Mouse (Mus musculus) heart, embryonic 13.5 days (tissue): ENCODE data around the gene Mfrp. TPM values are rescaled to one million over a fixed set of nuclear protein-coding genes. Genes with fewer than 3 reads are reported as not detected.
A peak's percentile ranks its signal among the peaks of the same experiment; 100 is the strongest.

Experiments used
- ATAC-seq: fragments of 200-750 bp; cut with Nextera tagmentation; 2 replicates; pipeline ENCODE4 v1.8.0; 2017; ENCODE audit warnings: moderate TSS enrichment; ENCODE audit not compliant: insufficient number of reproducible peaks, low FRiP score, low TSS enrichment; ENCODE audit errors: extremely low read depth
- H3K27ac ChIP-seq: fragments of 300-500 bp; sonication (generic); replicated peaks from 2 replicates; pipeline ENCODE4 v1.5.1; 2015; ENCODE audit warnings: moderate library complexity, mild to moderate bottlenecking, inconsistent platforms
- H3K27me3 ChIP-seq: fragments of 300-500 bp; sonication (generic); replicated peaks from 2 replicates; pipeline ENCODE4 v1.6.1; 2015; ENCODE audit warnings: mild to moderate bottlenecking, inconsistent platforms
- H3K36me3 ChIP-seq: fragments of 300-500 bp; sonication (generic); 2 replicates; pipeline ENCODE4 v1.6.1; 2015; ENCODE audit warnings: mild to moderate bottlenecking, inconsistent platforms
- H3K4me1 ChIP-seq: fragments of 300-500 bp; sonication (generic); 2 replicates; pipeline ENCODE4 v1.6.1; 2015; ENCODE audit warnings: inconsistent platforms
- H3K4me2 ChIP-seq: fragments of 300-500 bp; sonication (generic); 2 replicates; pipeline ENCODE4 v1.6.1; 2015; ENCODE audit warnings: inconsistent platforms, mild to moderate bottlenecking, moderate library complexity
- H3K4me3 ChIP-seq: fragments of 300-500 bp; sonication (generic); 2 replicates; pipeline ENCODE4 v1.5.1; 2015; ENCODE audit warnings: moderate library complexity, mild to moderate bottlenecking, inconsistent platforms
- H3K9ac ChIP-seq: fragments of 300-500 bp; sonication (generic); 2 replicates; pipeline ENCODE4 v1.6.1; 2015; ENCODE audit warnings: inconsistent platforms, mild to moderate bottlenecking, moderate library complexity
- H3K9me3 ChIP-seq: fragments of 300-500 bp; sonication (generic); 2 replicates; pipeline ENCODE4 v1.6.1; 2016; ENCODE audit warnings: inconsistent platforms
- WGBS: fragments of 180-500 bp; shearing (Covaris S2); methylation state at CpG from one replicate; pipeline ENCODE4 v1.1.7; 2015; ENCODE audit warnings: mixed read lengths; 5-methylcytosine and 5-hydroxymethylcytosine counted together
- polyA plus RNA-seq: library from polyadenylated mRNA; unstranded; fragments of >200 nt; fragmentation: Nextera tagmentation; extraction: Ambion mirVana; gene quantifications from 2 replicates; pipeline ENCODE4 v1.2.1, GENCODE M21; 2015

Gene Mfrp
- polyA plus RNA-seq, 1 experiment from 2014 or later = not detected

- Histone ChIP-seq H3K36me3 (peaks cover 7% of the 10 kb centered on the region), H3K4me2 (peak overlapping the region; percentile 49), H3K9me3 (no peaks in the 10 kb centered on the region), H3K9ac (peak overlapping the region; percentile 65), H3K4me1 (peaks cover 91% of the 10 kb centered on the region), H3K27me3 (0 out of 2 replicates have a peak, but pooled peaks cover 5% of the 10 kb centered on the region), H3K4me3 (peak overlapping the region; percentile 1; the same call in 1 of the 2 replicates), H3K27ac (peak overlapping the region; percentile 82)
- peak; percentile 71 for ATAC-seq
- WGBS = 23% methylated on average over 16 of the region's 16 CpGs
These were observed 22.4 kb upstream of the Mfrp start for GRCm38 (mm10) chr9:44078955-44079756.

- Histone ChIP-seq H3K27me3 (0 out of 2 replicates have a peak, but pooled peaks cover 5% of the 10 kb centered on the region), H3K4me1 (peaks cover 92% of the 10 kb centered on the region), H3K4me3 (no peak overlapping the region), H3K36me3 (peaks cover 7% of the 10 kb centered on the region), H3K9ac (peak overlapping the region; percentile 65; the same call in 1 of the 2 replicates), H3K27ac (peak overlapping the region; percentile 82), H3K4me2 (no peak overlapping the region), H3K9me3 (no peaks in the 10 kb centered on the region)
- WGBS = 64% methylated on average over 10 of the region's 10 CpGs
- no peak for ATAC-seq
These were observed 21.3 kb upstream of the Mfrp start for GRCm38 (mm10) chr9:44079997-44080780.

GRCm38 (mm10) chr9:44080953-44081352 is 20.6 kb upstream of the Mfrp start:
- Histone ChIP-seq H3K4me3 (no peak overlapping the region), H3K9ac (peak overlapping the region; percentile 3; the same call in 1 of the 2 replicates), H3K9me3 (no peaks in the 10 kb centered on the region), H3K4me2 (no peak overlapping the region), H3K27ac (peak overlapping the region; percentile 82), H3K36me3 (peaks cover 4% of the 10 kb centered on the region), H3K4me1 (peaks cover 91% of the 10 kb centered on the region), H3K27me3 (peaks cover 9% of the 10 kb centered on the region)
- WGBS = 52% methylated on average over 5 of the region's 5 CpGs
- ATAC-seq = no peak

- ATAC-seq = no peak
- Histone ChIP-seq H3K27ac (no peak overlapping the region), H3K9me3 (no peaks in the 10 kb centered on the region), H3K9ac (no peak overlapping the region), H3K4me2 (no peak overlapping the region), H3K27me3 (peaks cover 14% of the 10 kb centered on the region), H3K4me3 (no peak overlapping the region), H3K4me1 (peaks cover 91% of the 10 kb centered on the region), H3K36me3 (peaks cover 2% of the 10 kb centered on the region)
- WGBS = 78% methylated on average over 5 of the region's 5 CpGs
These were observed 19.9 kb upstream of the Mfrp start for GRCm38 (mm10) chr9:44081581-44081980.

DNA sequence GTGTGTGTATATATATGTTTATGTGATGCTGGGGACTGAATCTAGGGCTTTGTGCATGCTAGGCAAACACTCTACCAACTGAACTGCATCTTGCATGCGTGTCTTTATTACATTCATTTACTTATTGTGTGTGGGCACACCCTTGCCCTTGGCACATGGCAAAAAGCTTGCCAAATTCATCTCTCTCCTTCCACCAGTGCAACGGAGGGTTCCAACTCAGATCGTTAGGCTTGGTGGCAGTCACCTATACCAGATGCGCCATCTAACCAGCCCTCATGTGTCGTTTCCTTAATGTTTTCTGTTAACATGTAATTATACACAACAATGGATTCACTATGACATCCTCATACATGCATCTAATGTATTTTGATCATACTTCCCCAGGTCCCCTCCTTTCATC is 19.3 kb upstream of the Mfrp start:
- peaks cover 21% of the 10 kb centered on the region for H3K27me3 ChIP-seq
- no peaks in the 10 kb centered on the region for H3K9me3 ChIP-seq
- no peak overlapping the region for H3K4me2 ChIP-seq
- H3K4me3 ChIP-seq = no peak overlapping the region
- H3K9ac ChIP-seq = no peak overlapping the region
- peaks cover 91% of the 10 kb centered on the region for H3K4me1 ChIP-seq
- peaks cover 2% of the 10 kb centered on the region; the same call in 1 of the 2 replicates for H3K36me3 ChIP-seq
- ATAC-seq = no peak
- H3K27ac ChIP-seq = peak overlapping the region; percentile 98
- WGBS = 88% methylated on average over 5 of the region's 5 CpGs

DNA sequence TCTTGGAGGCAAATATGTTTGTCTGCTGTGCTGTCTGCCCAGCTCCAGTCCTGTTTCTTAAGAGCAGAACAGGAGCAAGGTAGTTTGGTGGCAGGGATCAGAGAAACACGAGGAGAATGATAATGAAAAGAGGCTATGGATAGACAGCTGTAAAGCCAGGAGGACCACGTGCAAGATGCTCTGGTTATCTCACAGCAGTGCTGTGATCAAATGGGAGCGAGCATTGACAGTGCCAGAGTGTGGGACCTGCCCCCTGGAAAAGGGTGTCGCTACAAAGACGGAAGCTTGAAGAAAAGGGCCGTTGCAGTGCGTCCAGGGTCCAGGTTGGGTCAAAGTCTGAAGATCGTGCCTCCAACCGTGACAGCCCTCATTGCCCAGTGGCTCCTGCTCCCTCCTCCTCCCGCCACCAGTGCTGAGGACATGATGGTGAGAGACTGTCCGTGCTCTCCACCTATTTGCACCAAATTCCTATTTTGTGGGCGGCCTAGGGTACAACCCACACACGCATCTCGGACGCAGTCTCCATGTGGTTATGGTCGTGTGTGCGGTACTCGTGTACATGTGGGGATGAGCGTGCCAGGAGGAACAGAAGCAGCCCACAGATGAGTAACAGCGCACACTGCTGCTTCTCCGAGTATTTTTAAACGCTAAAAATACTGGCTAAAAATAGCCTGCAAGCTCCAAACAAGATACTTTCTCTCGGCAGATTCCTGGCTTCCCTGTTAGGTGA is 18.0 kb upstream of the Mfrp start:
- Histone ChIP-seq H3K36me3 (peaks cover 2% of the 10 kb centered on the region; the same call in 1 of the 2 replicates), H3K27ac (peak overlapping the region; percentile 98), H3K9me3 (no peaks in the 10 kb centered on the region), H3K4me1 (peaks cover 91% of the 10 kb centered on the region), H3K4me3 (peak overlapping the region; percentile 82), H3K27me3 (peaks cover 26% of the 10 kb centered on the region), H3K4me2 (peak overlapping the region; percentile 97), H3K9ac (peak overlapping the region; percentile 97)
- ATAC-seq = no peak
- WGBS = 9% methylated on average over 23 of the region's 23 CpGs

DNA sequence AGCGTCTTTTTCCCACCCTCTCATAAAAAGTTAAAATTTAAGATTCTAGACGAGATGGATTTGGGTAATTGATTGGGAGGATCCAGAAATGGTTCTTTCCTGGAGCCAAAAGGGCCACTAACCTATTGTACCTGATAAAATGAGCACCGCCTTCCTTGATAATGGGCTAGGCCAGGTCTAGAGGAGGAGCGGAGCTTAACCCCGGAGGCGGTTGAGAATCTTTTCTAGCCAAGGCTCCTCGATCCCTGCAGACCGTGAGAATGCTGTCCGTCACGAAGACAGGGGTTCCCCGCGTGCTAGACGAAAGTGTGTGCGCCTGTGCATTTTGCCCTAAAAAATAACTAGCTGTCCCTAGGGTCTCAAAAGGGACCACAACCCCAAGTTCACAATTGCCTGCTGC is 17.3 kb upstream of the Mfrp start:
- Histone ChIP-seq H3K27me3 (peaks cover 26% of the 10 kb centered on the region), H3K9me3 (no peaks in the 10 kb centered on the region), H3K4me1 (peaks cover 91% of the 10 kb centered on the region), H3K9ac (peak overlapping the region; percentile 97), H3K36me3 (peaks cover 4% of the 10 kb centered on the region), H3K27ac (peak overlapping the region; percentile 98), H3K4me3 (peak overlapping the region; percentile 82), H3K4me2 (peak overlapping the region; percentile 97)
- WGBS = 1% methylated on average over 14 of the region's 14 CpGs
- ATAC-seq = no peak

- WGBS = under 1% methylated on average over 62 of the region's 62 CpGs
- Histone ChIP-seq H3K27me3 (peaks cover 26% of the 10 kb centered on the region), H3K4me2 (peak overlapping the region; percentile 97), H3K27ac (peak overlapping the region; percentile 98), H3K4me3 (peak overlapping the region; percentile 82), H3K9me3 (no peaks in the 10 kb centered on the region), H3K4me1 (peaks cover 91% of the 10 kb centered on the region), H3K9ac (peak overlapping the region; percentile 97), H3K36me3 (peaks cover 9% of the 10 kb centered on the region)
- ATAC-seq = peak; percentile 66
These were observed 16.8 kb upstream of the Mfrp start for GRCm38 (mm10) chr9:44084659-44085229.

GRCm38 (mm10) chr9:44085276-44085675 is 16.3 kb upstream of the Mfrp start:
- peaks cover 14% of the 10 kb centered on the region for H3K36me3 ChIP-seq
- peak overlapping the region; percentile 97 for H3K9ac ChIP-seq
- peak overlapping the region; percentile 82 for H3K4me3 ChIP-seq
- peaks cover 90% of the 10 kb centered on the region for H3K4me1 ChIP-seq
- H3K4me2 ChIP-seq = peak overlapping the region; percentile 97
- WGBS = 3% methylated on average over 10 of the region's 10 CpGs
- H3K27ac ChIP-seq = peak overlapping the region; percentile 98
- no peaks in the 10 kb centered on the region for H3K9me3 ChIP-seq
- no peak for ATAC-seq
- H3K27me3 ChIP-seq = peaks cover 26% of the 10 kb centered on the region

DNA sequence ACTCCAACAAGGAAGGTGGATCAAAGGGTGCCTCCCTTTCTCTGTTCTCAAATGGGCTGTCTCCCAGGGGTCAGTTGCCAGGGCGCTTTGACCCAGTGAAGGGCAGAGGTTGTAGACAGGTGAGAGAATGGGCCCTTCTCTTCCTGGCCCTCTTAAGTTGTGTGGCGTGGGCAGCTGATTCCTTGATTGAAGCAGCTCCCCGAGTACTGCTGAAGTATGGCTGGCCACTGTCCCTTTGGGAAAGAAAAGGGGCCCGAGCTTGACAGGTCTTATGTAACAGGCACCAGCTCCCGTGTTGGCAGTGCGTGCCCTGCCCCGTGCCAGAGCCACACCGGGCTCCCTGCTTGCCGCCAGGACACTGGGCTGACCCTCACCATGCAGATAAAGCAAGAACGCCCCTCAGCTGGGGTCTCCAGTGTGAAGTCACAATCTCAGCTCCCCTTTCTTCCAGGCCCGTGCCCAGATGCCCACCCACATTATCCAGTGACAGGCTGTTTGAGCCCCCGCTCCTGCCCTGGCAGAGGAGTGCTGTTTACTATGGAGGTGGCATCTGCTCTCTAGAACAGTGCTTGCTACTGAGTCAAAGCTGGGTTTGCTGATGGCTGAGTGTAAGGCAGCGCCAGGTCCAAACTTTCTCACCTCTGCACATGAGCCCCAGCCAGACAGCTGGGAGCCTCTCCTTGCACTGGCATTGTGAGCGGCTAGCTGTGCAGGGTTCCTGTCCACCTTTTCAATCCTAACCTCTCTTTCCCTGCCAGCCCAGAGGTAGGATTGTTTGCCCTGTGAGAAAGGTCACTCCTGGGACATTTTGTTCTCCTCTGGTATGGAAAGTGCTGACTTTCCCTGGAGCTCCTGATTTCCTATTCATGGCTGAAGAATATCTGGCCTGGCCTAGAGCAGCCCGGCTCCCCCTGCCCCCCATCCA is 15.5 kb upstream of the Mfrp start:
- Histone ChIP-seq H3K4me1 (peaks cover 83% of the 10 kb centered on the region), H3K4me2 (peak overlapping the region; percentile 97), H3K9me3 (no peaks in the 10 kb centered on the region), H3K27ac (peak overlapping the region; percentile 98), H3K9ac (peak overlapping the region; percentile 97), H3K27me3 (peaks cover 26% of the 10 kb centered on the region), H3K4me3 (peak overlapping the region; percentile 82), H3K36me3 (peaks cover 21% of the 10 kb centered on the region)
- 44% methylated on average over 15 of the region's 15 CpGs for WGBS
- ATAC-seq = no peak
